Mouse (Mus musculus) MEL (cell line): ENCODE data around the gene Tmem39b. TPM values are rescaled to one million over a fixed set of nuclear protein-coding genes. Genes with fewer than 3 reads are reported as not detected.

Experiments used
- DNase-seq: peaks from one replicate; pipeline ENCODE4 v3.0.0; 2011; ENCODE audit warnings: low read depth, low spot score
- H3K27ac ChIP-seq: 2 replicates; pipeline ENCODE4 v1.5.1; 2012; ENCODE audit warnings: low read depth, mild to moderate bottlenecking, control low read depth, low read length, moderate library complexity; ENCODE audit not compliant: control insufficient read depth
- H3K27me3 ChIP-seq, 2 experiments: fragments of 150-350 bp in 1 of 2; sonication (generic) in 1 of 2; 2 replicates each; pipeline ENCODE4 v1.6.1; 2012; ENCODE audit warnings: low read length in 2 of 2, mild to moderate bottlenecking in 2 of 2, improper control_type of control experiment in 1 of 2, moderate library complexity in 1 of 2; ENCODE audit not compliant: insufficient read depth in 2 of 2, control insufficient read depth in 1 of 2
- H3K36me3 ChIP-seq, 2 experiments: 2 replicates each; pipeline ENCODE4 v1.6.1; 2012 to 2014; ENCODE audit warnings: low read length in 2 of 2, improper control_type of control experiment in 1 of 2, inconsistent platforms in 1 of 2, mild to moderate bottlenecking in 1 of 2; ENCODE audit not compliant: insufficient read depth in 2 of 2, control insufficient read depth in 1 of 2
- H3K4me1 ChIP-seq, 2 experiments: fragments of 150-350 bp in 1 of 2; sonication (generic) in 1 of 2; 2 replicates each; pipeline ENCODE4 v1.6.1; 2012; ENCODE audit warnings: low read length in 2 of 2, improper control_type of control experiment in 1 of 2, mild to moderate bottlenecking in 1 of 2; ENCODE audit not compliant: insufficient read depth in 2 of 2, control insufficient read depth in 1 of 2
- H3K4me3 ChIP-seq, 2 experiments: fragments of 150-350 bp in 1 of 2; sonication (generic) in 1 of 2; 2 replicates each; pipeline ENCODE4 v1.5.1; 2012; ENCODE audit warnings: low read depth in 2 of 2, low read length in 2 of 2, mild to moderate bottlenecking in 2 of 2, moderate library complexity in 2 of 2, control low read depth in 1 of 2, improper control_type of control experiment in 1 of 2; ENCODE audit not compliant: control insufficient read depth in 1 of 2, insufficient read depth in 1 of 2
- H3K79me2 ChIP-seq: 2 replicates; pipeline ENCODE4 v1.6.1; 2012; ENCODE audit warnings: mild to moderate bottlenecking, low read length, moderate library complexity; ENCODE audit not compliant: control insufficient read depth, poor library complexity, insufficient read depth
- H3K9ac ChIP-seq: 2 replicates; pipeline ENCODE4 v1.6.1; 2012; ENCODE audit warnings: low read depth, mild to moderate bottlenecking, control low read depth, low read length, moderate library complexity; ENCODE audit not compliant: control insufficient read depth, poor library complexity, severe bottlenecking
- H3K9me3 ChIP-seq: fragments of 150-350 bp; sonication (generic); replicated peaks from 2 replicates; pipeline ENCODE4 v1.6.1; 2012; ENCODE audit warnings: mild to moderate bottlenecking, low read length, improper control_type of control experiment, moderate library complexity; ENCODE audit not compliant: insufficient read depth
- CHD1 ChIP-seq: IDR thresholded peaks from 2 replicates; pipeline ENCODE4 v1.6.1; 2012; ENCODE audit warnings: low read depth, mild to moderate bottlenecking, inconsistent platforms, low read length, improper control_type of control experiment
- CHD2 ChIP-seq: IDR thresholded peaks from 2 replicates; pipeline ENCODE4 v1.6.1; 2011; ENCODE audit warnings: low read length, improper control_type of control experiment
- CTCF ChIP-seq, 3 experiments: IDR thresholded peaks in 2 of 3; conservative IDR thresholded peaks in 1 of 3; 2 replicates each; pipeline ENCODE4 v1.5.1; 2011 to 2012; ENCODE audit warnings: low read length in 3 of 3, low read depth in 2 of 3, mild to moderate bottlenecking in 2 of 3, improper control_type of control experiment in 1 of 3, inconsistent platforms in 1 of 3, mixed read lengths in 1 of 3, moderate library complexity in 1 of 3; ENCODE audit not compliant: control insufficient read depth in 1 of 3, insufficient read depth in 1 of 3, poor library complexity in 1 of 3, severe bottlenecking in 1 of 3
- ELF1 ChIP-seq: IDR thresholded peaks from 2 replicates; pipeline ENCODE4 v1.6.1; 2014; ENCODE audit warnings: low read depth, mild to moderate bottlenecking, inconsistent platforms, low read length, improper control_type of control experiment, moderate library complexity
- EP300 ChIP-seq, 2 experiments: IDR thresholded peaks; 2 replicates each; pipeline ENCODE4 v1.6.1; 2011; ENCODE audit warnings: improper control_type of control experiment in 2 of 2, low read length in 2 of 2, low read depth in 1 of 2, mild to moderate bottlenecking in 1 of 2
- ETS1 ChIP-seq: IDR thresholded peaks from 2 replicates; pipeline ENCODE4 v1.6.1; 2012; ENCODE audit warnings: low read depth, mild to moderate bottlenecking, inconsistent platforms, low read length, improper control_type of control experiment, moderate library complexity
- GABPA ChIP-seq: IDR thresholded peaks from 2 replicates; pipeline ENCODE4 v1.6.1; 2012; ENCODE audit warnings: low read depth, mild to moderate bottlenecking, inconsistent platforms, low read length, improper control_type of control experiment, moderate library complexity
- GATA1 ChIP-seq: IDR thresholded peaks from 2 replicates; pipeline ENCODE4 v1.6.1; 2011; ENCODE audit warnings: low read depth, low read length, improper control_type of control experiment
- HCFC1 ChIP-seq: IDR thresholded peaks from 2 replicates; pipeline ENCODE4 v1.6.1; 2012; ENCODE audit warnings: low read depth, mild to moderate bottlenecking, inconsistent platforms, low read length, improper control_type of control experiment, moderate library complexity
- JUND ChIP-seq: IDR thresholded peaks from 2 replicates; pipeline ENCODE4 v1.6.1; 2011; ENCODE audit warnings: low read depth, mild to moderate bottlenecking, improper control_type of control experiment, low read length
- MAFK ChIP-seq: IDR thresholded peaks from 2 replicates; pipeline ENCODE4 v1.6.1; 2011; ENCODE audit warnings: low read depth, mild to moderate bottlenecking, low read length, improper control_type of control experiment, borderline replicate concordance
- MAX ChIP-seq: IDR thresholded peaks from 2 replicates; pipeline ENCODE4 v1.6.1; 2011; ENCODE audit warnings: low read length, improper control_type of control experiment
- MAZ ChIP-seq: IDR thresholded peaks from 2 replicates; pipeline ENCODE4 v1.6.1; 2012; ENCODE audit warnings: low read depth, mild to moderate bottlenecking, inconsistent platforms, low read length, improper control_type of control experiment
- MEF2A ChIP-seq: IDR thresholded peaks from 2 replicates; pipeline ENCODE4 v1.6.1; 2014; ENCODE audit warnings: low read depth, mild to moderate bottlenecking, inconsistent platforms, low read length, improper control_type of control experiment; ENCODE audit not compliant: poor library complexity, insufficient replicate concordance, severe bottlenecking; ENCODE audit errors: extremely low read depth
- MXI1 ChIP-seq: IDR thresholded peaks from 2 replicates; pipeline ENCODE4 v1.6.1; 2011; ENCODE audit warnings: mild to moderate bottlenecking, low read depth, low read length, improper control_type of control experiment
- MYB ChIP-seq: IDR thresholded peaks from 2 replicates; pipeline ENCODE4 v1.6.1; 2011; ENCODE audit warnings: mild to moderate bottlenecking, low read depth, low read length, improper control_type of control experiment
- MYC ChIP-seq: IDR thresholded peaks from 2 replicates; pipeline ENCODE4 v1.6.1; 2011; ENCODE audit warnings: low read depth, mild to moderate bottlenecking, low read length, improper control_type of control experiment, moderate library complexity
- NELFE ChIP-seq: IDR thresholded peaks from 2 replicates; pipeline ENCODE4 v1.6.1; 2011; ENCODE audit warnings: low read depth, low read length, improper control_type of control experiment
- NRF1 ChIP-seq: IDR thresholded peaks from 2 replicates; pipeline ENCODE4 v1.6.1; 2014; ENCODE audit warnings: low read depth, mild to moderate bottlenecking, inconsistent platforms, low read length, improper control_type of control experiment, moderate library complexity; ENCODE audit not compliant: poor library complexity, insufficient read depth, severe bottlenecking
- POLR2A ChIP-seq, 2 experiments: IDR thresholded peaks; 2 replicates each; pipeline ENCODE4 v1.6.1; 2011 to 2012; ENCODE audit warnings: low read length in 2 of 2, mild to moderate bottlenecking in 2 of 2, control low read depth in 1 of 2, improper control_type of control experiment in 1 of 2, low read depth in 1 of 2, moderate library complexity in 1 of 2; ENCODE audit not compliant: control insufficient read depth in 1 of 2, insufficient read depth in 1 of 2, poor library complexity in 1 of 2
- POLR2AphosphoS2 ChIP-seq: IDR thresholded peaks from 2 replicates; pipeline ENCODE4 v1.6.1; 2011; ENCODE audit warnings: low read length, improper control_type of control experiment
- POLR2AphosphoS5 ChIP-seq: IDR thresholded peaks from 2 replicates; pipeline ENCODE4 v1.6.1; 2012; ENCODE audit warnings: low read depth, borderline replicate concordance, mild to moderate bottlenecking, inconsistent platforms, low read length, moderate library complexity, mixed read lengths
- RAD21 ChIP-seq: IDR thresholded peaks from 2 replicates; pipeline ENCODE4 v1.6.1; 2011; ENCODE audit warnings: mild to moderate bottlenecking, low read depth, low read length, improper control_type of control experiment
- RCOR1 ChIP-seq: IDR thresholded peaks from 2 replicates; pipeline ENCODE4 v1.6.1; 2012; ENCODE audit warnings: low read depth, mild to moderate bottlenecking, inconsistent platforms, low read length, improper control_type of control experiment
- SIN3A ChIP-seq: IDR thresholded peaks from 2 replicates; pipeline ENCODE4 v1.6.1; 2012; ENCODE audit warnings: low read length, improper control_type of control experiment, inconsistent platforms
- TAL1 ChIP-seq: IDR thresholded peaks from 2 replicates; pipeline ENCODE4 v1.6.1; 2012; ENCODE audit warnings: mild to moderate bottlenecking, inconsistent platforms, low read length, moderate library complexity, mixed read lengths
- TBP ChIP-seq: IDR thresholded peaks from 2 replicates; pipeline ENCODE4 v1.8.0; 2011; ENCODE audit warnings: low read depth, low read length, improper control_type of control experiment
- TCF12 ChIP-seq: IDR thresholded peaks from 2 replicates; pipeline ENCODE4 v1.6.1; 2014; ENCODE audit warnings: low read depth, mild to moderate bottlenecking, inconsistent platforms, low read length, improper control_type of control experiment, moderate library complexity
- UBTF ChIP-seq: IDR thresholded peaks from 2 replicates; pipeline ENCODE4 v1.6.1; 2012; ENCODE audit warnings: low read depth, mild to moderate bottlenecking, inconsistent platforms, low read length, improper control_type of control experiment, moderate library complexity, borderline replicate concordance; ENCODE audit not compliant: insufficient read depth
- USF1 ChIP-seq: IDR thresholded peaks from 2 replicates; pipeline ENCODE4 v1.6.1; 2014; ENCODE audit warnings: low read depth, mild to moderate bottlenecking, inconsistent platforms, low read length, improper control_type of control experiment, moderate library complexity
- USF2 ChIP-seq, 2 experiments: IDR thresholded peaks; 2 replicates each; pipeline ENCODE4 v1.6.1; 2011 to 2012; ENCODE audit warnings: improper control_type of control experiment in 2 of 2, low read length in 2 of 2, borderline replicate concordance in 1 of 2, inconsistent platforms in 1 of 2, low read depth in 1 of 2, mild to moderate bottlenecking in 1 of 2; ENCODE audit not compliant: insufficient read depth in 1 of 2
- ZC3H11A ChIP-seq: IDR thresholded peaks from 2 replicates; pipeline ENCODE4 v1.6.1; 2012; ENCODE audit warnings: low read depth, mild to moderate bottlenecking, inconsistent platforms, low read length, improper control_type of control experiment
- ZKSCAN1 ChIP-seq: IDR thresholded peaks from 2 replicates; pipeline ENCODE4 v1.6.1; 2012; ENCODE audit warnings: low read depth, mild to moderate bottlenecking, inconsistent platforms, low read length, improper control_type of control experiment, moderate library complexity
- ZMIZ1 ChIP-seq: IDR thresholded peaks from 2 replicates; pipeline ENCODE4 v1.6.1; 2012; ENCODE audit warnings: low read depth, mild to moderate bottlenecking, inconsistent platforms, low read length, improper control_type of control experiment, moderate library complexity
- ZNF384 ChIP-seq: IDR thresholded peaks from 2 replicates; pipeline ENCODE4 v1.6.1; 2012; ENCODE audit warnings: low read depth, mild to moderate bottlenecking, inconsistent platforms, low read length, improper control_type of control experiment
- polyA plus RNA-seq, 2 experiments: library from polyadenylated mRNA; stranded (reverse) in 1 of 2; unstranded in 1 of 2; fragments of >175 nt in 1 of 2; fragments of >200 nt in 1 of 2; gene quantifications; 2 replicates each; pipeline versions ENCODE4 v1.2.1 to v1.2.4; 2012; ENCODE audit warnings: low replicate concordance in 2 of 2, low read depth in 1 of 2; ENCODE audit not compliant: insufficient read length in 2 of 2, insufficient read depth in 1 of 2, missing spikeins in 1 of 2
- total RNA-seq: library from RNA; depleted of rRNA; stranded (reverse); fragments of 300-350 nt; gene quantifications from 2 replicates; pipeline ENCODE4 v1.2.3, GENCODE M21; 2012

Gene Tmem39b
- total and polyA plus RNA-seq, 3 experiments = 12.2 to 81.0 (median 55.2) TPM

- H3K9ac ChIP-seq = peak within 1 kb of the TSS; percentile 99
- no peaks in the 10 kb centered on the region for H3K9me3 ChIP-seq
- TF ChIP-seq GABPA (no peak), ZNF384 (no peak), GATA1 (peak; percentile 28; the same call in 1 of the 2 replicates), USF2 (IDR thresholded peaks at IDR 0.05; ENCODE audit: borderline replicate concordance in 1 of 2, insufficient read depth in 1 of 2, low read depth in 1 of 2, low read length in 2 of 2) (peak; percentile 33 to 76; a peak in 3 of 4 replicates), MYB (peak; percentile 60), SIN3A (peak; percentile 97), MYC (peak; percentile 99), EP300 (IDR thresholded peaks at IDR 0.05; ENCODE audit: low read depth in 1 of 2, low read length in 2 of 2) (peak in 1 of 2 experiments; percentile 52; a peak in 1 of 4 replicates), CHD2 (peak; percentile 64), POLR2AphosphoS5 (no peak), UBTF (no peak), ZMIZ1 (peak; percentile 82), CTCF (IDR thresholded peaks at IDR 0.05 in 2 of 3, conservative IDR thresholded peaks at IDR 0.05 in 1 of 3; ENCODE audit: control insufficient read depth in 1 of 3, insufficient read depth in 1 of 3, low read depth in 2 of 3, low read length in 3 of 3, poor library complexity in 1 of 3, severe bottlenecking in 1 of 3) (no peak), MAX (peak; percentile 99), CHD1 (no peak; the same call in 1 of the 2 replicates), ETS1 (peak; percentile 72; the same call in 1 of the 2 replicates), TAL1 (no peak), JUND (no peak), RCOR1 (0 out of 2 replicates have a peak, but pooled peaks have one; percentile 17), RAD21 (no peak), HCFC1 (peak; percentile 82), ZKSCAN1 (no peak), ELF1 (peak; percentile 50; the same call in 1 of the 2 replicates), USF1 (peak; percentile 96), ZC3H11A (no peak), MEF2A (no peak), POLR2AphosphoS2 (0 out of 2 replicates have a peak, but pooled peaks have one; percentile 82), TCF12 (peak; percentile 56; the same call in 1 of the 2 replicates), MAZ (peak; percentile 95), POLR2A (IDR thresholded peaks at IDR 0.05; ENCODE audit: control insufficient read depth in 1 of 2, insufficient read depth in 1 of 2, low read depth in 1 of 2, low read length in 2 of 2, poor library complexity in 1 of 2) (peak; percentile 23 to 82; a peak in 3 of 4 replicates), MAFK (no peak), NRF1 (peak; percentile 91; the same call in 1 of the 2 replicates), TBP (peak; percentile 69), MXI1 (peak; percentile 99), NELFE (peak; percentile 95)
Measured at GRCm38 (mm10) chr4:129742232-129743009, 45.8 kb upstream of the Tmem39b start, which contains the start of gene Khdrbs1. Khdrbs1 (minus strand) TSS chr4:129742303.

More at GRCm38 (mm10) chr4:129742232-129743009, 45.8 kb upstream of the Tmem39b start, which contains the start of gene Khdrbs1:
- H3K36me3 ChIP-seq = peaks cover 7 to 27% of the 10 kb centered on the region in 2 experiments
- DNase-seq = peak; percentile 98
- peaks cover 45% of the 10 kb centered on the region for H3K79me2 ChIP-seq
- no peaks in the 10 kb centered on the region for H3K27me3 ChIP-seq
- peak within 1 kb of the TSS; percentile 80 to 97 for H3K4me3 ChIP-seq
- H3K4me1 ChIP-seq = peaks cover 3 to 20% of the 10 kb centered on the region in 2 experiments
- H3K27ac ChIP-seq = peak within 1 kb of the TSS; percentile 94
